Mouse (Mus musculus) cerebellum, postnatal 4 days (tissue): ENCODE measurements around the gene Ipp.

Source experiments
- DNase-seq, 2 experiments: peaks; one replicate each; pipeline ENCODE4 v3.0.0; 2022; ENCODE audit warnings: low spot score in 2 of 2, mixed read lengths in 1 of 2

Gene Ipp

DNA sequence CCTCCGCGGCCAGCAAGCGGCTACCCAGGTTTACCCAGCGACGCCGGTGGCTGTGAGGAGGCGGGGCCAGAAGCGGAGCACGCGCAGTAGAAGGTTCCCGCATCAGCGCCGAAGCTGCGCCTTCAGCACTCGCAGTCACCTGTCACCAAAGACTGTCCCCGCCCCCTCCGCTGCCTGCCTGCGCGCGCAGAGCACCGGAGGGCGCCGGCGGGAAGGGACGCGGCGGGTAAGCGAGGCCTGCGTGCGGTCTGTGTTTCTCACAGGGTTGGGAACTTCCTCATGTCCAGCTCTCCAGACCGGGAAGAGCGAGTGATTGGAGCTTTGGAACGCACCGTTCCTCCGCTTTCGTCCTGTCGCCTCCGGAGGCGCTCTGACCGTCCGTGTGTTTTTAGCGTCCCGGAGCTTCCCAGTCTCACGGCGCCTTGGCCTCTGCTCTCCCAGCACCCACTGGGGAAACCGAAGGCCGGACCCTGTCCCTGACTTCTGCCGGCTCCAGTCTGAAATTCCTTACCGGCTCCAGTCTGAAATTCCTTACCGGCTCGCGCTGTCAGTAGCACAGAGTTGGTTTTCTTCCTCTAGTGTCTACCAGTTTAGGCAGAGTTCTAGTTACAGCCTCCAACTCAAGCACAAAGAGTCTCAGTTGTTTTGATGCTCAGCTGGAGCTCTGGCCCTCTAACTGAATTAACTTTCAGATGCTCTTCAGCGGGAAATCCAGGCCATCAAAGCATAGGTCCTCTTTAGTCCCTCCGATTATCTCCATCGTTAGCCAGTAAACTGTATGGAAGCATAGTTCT lies at the start of gene Ipp:
Gene Ipp, plus strand, starts transcription at position 125 of the 794 bp plus-strand sequence.
- peak; percentile 86 to 93 for DNase-seq

DNA sequence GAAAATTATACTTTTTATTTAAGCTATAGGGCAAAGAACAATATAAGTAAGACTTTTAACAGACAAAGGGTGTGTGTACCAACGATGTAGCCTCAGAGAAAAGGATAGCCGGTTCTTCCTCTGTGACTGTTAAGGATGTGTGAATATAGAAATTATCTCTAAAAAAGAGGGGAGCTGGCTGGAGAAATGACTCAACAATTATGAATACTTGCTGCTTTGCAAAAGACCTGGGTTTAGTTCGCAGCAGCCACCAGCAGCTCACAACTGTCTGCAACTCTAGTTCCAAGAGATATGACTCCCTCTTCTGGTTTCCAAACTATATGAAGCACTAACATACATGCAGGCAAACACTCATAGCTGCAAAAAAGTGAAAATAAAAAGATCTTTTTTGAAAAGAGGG lies 45.4 kb upstream of the Ipp start:
- no peak for DNase-seq

DNA sequence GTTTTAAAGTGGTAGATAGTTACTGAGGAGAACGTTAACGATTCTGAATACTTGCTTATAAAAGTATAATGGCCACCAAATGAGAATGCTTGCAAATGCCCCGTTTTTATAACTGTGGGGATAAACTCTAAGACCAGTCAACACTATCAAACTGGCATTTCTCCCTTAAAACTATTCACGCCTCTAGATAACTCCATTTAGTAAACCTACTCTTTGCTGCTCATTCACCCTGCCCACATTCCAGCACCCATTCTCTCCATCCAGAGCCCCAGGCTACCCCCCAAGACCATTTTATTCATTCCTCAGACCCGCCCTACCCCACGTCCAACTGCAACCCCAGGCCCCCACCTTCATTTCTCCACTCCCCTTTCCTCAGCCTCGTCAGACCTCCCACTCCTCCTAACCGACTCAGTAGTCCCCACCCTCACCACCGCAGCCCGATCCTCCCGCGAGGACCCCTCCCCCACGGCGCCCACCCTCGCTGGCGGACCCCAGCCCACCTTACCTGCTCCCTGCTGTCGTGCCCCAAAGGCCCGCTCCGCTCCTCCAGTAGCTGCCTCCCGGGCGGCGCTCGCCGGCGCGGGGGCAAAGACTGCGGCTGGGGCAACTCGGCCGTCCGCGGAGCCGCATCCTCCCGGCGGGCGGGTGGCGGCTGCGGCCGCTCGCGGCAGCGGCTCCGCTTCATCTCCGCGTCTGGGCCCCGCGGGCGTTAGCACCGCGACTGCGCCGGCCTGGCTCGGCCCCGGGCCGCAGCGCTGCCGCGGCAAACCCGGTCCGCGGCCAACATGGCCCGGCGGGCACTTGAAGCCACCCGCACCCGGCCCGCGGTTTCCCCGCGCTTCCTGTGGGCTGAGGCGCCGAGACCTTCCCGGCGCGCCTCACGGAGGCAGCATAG lies 43.9 kb upstream of the Ipp start:
- DNase-seq, result peak; percentile 31 to 43

DNA sequence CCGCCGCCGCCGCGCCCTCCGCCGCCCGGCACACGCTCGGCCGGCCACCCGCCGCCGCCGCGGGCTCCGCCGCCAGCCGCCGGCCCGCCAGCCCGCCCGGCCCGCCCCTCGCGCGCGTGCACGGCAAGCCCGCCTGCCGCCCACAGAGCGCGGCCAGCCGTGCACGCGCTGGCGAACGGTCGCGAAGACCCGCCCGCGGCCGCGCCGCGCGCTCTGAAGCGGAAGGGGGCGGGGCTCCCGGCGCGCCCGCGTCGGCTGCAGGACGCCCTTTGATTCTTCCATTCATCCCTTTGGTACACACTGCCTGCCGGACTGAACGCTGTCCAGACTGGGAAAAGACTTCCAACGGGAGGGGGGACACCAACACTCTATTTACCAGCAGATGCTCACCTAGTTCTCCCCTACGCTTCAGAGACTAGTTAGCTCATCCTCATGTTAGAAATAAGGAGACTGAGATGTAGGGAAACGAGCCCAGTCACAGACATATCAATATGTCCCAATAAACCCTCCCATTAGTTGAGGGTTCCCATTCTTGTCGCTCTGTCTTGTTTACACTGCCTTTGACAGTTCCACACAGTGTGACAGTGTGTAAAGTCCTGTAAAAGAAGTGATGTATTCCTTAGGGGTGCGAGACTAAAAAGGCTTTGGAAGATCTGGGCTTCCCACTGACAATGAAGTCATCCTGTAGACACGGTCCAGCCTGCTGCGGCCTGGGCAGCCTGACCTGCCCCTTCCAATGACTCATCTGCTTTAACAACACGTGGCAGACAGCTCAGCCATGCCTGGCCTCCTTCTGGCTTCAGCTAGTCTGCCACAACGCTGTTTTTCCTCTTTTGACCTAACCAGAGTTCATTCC lies 43.0 kb upstream of the Ipp start, which contains the start of gene Mast2:
Gene Mast2, minus strand, starts transcription at position 58 of the 856 bp plus-strand sequence.
- peak; percentile 70 to 84 for DNase-seq

DNA sequence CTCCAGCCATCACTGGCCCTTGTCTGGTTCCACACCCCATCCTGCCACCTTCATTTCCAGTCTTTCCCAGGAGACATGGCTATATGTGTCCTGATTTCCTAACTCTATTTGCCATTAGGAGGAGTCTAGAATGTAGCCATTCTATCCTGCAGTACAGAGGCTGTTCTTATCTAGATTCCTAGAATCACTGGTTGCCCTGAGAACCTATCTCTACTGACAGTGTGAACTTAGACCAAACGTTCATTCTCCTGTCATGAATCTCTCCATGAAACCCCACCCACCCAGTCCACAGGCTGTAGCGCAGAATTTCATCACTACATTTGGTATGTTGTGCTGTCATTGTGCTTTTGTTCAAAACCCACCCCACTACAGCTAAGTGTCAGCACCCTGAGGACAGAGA lies 26.0 kb upstream of the Ipp start:
- no peak for DNase-seq

DNA sequence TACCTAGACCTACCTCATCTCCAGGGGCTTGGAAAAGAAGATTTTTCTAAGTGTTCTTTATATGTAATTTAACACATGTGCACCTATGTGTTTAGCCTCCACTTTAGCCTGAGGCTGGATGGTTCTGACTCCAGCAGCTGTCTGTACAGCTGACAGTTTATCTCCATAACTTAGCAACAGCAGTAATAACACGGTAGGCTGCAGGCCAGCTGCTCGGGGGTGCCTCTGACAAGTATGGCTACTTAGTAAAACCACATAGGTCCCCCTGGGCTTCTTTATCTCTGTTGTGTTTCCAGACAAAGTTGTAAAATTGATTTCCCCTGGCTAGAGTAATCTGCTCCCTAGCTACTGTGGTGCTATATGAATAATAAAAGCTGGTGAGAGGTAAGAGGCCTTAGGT lies 23.9 kb upstream of the Ipp start:
- DNase-seq, result no peak

DNA sequence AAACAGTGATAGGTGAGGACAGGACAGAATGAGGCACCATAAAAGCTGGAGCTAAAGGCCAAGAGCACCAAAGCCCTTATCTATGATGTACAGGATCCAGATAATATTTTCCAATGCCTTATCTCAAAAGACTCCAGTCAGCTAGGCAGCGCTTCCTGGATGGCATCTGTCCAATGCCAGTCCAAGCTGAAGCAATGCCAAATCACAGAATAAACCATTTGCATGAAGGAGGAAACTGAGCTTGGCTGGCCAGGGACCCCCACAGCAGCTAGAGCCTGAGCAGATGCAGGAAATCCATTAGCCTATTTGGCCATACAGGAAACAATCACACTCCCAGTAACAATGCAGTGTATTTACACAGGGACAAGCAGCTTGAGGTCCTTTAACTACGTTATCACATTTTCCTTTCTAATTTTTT lies 16.2 kb upstream of the Ipp start:
- peak in 1 of 2 experiments; percentile 38 for DNase-seq

DNA sequence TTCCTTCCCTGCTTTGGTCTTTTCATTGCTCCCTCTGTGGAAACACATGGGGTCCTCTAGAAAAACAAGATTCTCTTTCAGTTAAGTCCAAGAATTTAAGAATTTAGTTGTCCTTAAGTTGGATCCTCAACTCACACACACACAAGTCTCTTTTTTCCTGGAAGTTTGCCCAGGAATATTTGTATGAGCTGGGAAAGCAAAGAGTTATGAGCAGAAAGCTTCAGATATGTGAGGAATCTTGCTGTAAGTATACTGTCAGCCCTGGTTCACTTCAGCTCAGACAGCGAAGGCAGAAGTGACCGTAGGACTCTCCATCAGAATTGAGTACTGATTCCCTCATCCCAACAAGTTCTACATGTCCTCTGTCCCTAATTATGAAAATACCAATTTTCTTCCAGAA lies 15.5 kb upstream of the Ipp start:
- DNase-seq, result no peak

DNA sequence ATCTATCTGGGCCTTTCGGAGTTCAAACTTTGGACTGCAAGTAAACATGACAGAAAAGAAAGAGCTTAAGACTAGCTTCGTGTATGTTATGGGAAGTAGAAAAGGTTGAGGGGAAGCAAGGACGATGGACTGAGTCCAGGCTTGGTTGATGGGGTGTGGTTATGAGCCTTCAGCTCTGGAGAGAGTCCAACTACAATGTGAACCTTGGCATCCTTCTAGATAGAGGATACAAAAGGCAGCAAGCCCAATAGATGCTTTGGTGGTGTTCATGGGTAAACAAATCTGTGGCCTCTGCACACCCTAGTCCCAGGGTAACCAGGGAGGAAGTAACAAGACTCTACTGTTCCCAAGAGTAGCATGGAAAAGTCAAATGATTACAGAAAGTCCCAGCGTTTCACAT lies 14.9 kb upstream of the Ipp start:
- no peak for DNase-seq

DNA sequence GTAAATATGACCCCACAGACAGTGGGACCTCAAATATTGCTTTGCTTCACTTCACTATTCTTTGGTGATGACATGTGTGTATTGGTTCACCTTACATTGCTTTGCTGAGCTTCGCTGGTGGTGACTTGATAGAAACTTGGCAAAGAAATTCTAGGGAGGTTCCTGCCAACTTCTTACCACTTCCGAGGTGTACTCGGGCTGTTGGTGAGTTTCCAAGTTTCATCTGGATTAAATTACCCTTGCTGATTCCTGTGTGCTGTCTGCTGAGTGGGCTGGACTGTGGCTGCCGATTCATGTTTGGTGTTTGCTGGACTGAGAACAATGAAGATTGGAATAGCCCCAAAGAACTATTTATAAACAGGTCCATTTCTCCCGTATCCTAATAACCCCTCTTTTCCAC lies 13.7 kb upstream of the Ipp start:
- no peak for DNase-seq

DNA sequence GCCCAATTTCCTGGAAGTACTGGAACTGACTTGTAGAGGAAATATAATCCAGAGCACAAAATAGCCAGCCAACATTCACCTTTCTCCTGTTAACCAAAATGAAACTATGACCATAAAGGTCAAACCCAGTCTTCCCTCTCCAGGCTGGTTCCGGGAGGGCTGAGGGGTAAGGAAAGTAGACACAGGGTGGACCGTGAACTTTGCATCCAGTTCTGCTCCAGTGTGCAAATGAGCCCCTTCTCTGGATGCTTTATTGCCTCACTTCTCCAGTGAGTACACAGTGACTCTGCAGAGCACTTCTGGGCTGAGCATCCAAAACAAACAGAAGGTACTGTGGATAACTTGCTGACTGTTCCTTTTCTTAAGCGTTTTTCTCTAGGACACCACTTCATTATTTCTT lies 7.4 kb upstream of the Ipp start:
- no peak for DNase-seq

DNA sequence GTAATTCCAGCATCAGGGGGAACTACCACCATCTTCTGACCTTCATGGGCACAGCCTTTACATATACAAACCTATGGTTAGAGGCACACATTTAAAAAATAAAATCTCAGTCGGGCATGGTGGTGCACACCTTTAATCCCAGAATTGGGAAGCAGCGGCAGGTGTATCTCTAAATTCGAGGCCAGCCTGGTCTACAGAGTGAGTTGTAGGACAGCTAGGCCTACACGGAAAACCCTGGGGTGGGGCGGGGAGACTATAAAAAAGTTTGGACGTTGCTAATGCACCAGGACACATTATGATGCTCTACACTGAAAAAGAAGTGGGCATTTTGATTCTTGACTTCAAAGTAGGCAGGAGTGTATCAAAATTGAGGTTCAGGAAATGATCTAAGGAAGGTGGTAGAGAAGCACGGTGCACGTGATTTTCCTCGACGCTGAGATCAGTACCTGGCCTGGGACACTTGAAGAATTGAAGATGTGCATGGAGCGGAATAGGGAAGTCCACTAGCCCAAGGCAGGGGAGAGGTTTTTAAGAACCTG lies 394 bp upstream of the Ipp start:
- DNase-seq, result peak in 1 of 2 experiments; percentile 3

DNA sequence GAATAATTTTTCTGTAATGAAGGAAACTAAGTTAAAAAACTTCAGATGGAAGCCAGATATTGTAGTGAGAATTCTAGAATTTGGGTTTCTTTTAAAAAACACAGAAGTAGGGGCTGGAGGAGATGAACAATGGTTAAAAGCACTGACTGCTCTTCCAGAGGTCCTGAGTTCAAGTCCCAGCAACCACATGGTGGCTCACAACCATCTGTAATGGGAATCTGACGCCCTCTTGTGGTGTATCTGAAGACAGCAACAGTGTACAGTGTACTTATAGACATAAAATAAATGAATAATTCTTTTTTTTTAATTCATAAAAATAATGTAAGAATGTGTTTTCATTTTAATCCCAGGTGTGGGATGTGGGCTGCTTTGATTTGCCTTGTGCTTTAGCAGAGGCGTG lies 23.8 kb downstream of the Ipp start:
- DNase-seq, result no peak

DNA sequence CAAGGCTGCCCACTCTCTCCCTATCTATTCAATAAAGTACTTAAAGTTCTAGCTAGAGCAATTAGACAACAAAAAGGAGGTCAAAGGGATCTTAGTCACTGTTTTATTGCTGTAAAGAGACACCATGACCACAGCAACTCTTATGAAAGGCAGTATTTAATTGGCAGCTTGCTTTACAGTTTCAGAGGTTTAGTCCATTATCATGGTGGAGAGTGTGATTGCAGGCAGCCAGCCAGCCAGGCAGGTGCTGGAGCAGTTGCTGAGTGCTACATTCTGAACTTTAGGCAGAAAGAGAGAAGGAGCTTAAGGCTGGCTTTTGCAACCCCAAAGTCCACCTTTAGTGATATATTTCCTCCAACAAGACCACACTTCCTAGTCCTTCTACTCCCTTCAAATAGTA lies 29.0 kb downstream of the Ipp start:
- DNase-seq, result no peak

DNA sequence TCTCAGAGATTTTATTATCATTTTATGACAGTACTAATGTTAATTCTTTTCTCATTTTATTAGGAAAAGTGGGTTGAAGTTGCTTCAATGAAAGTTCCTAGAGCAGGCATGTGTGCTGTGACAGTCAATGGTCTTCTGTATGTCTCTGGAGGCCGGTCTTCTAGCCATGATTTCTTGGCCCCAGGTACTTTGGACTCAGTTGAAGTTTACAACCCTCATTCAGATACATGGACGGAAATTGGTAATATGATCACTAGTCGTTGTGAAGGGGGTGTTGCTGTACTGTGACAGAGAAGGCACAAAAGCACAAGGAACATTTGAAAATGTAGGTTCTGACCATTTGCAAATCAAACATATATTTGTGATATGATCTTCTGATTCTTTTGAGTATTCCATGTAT lies 30.4 kb downstream of the Ipp start:
- no peak for DNase-seq

DNA sequence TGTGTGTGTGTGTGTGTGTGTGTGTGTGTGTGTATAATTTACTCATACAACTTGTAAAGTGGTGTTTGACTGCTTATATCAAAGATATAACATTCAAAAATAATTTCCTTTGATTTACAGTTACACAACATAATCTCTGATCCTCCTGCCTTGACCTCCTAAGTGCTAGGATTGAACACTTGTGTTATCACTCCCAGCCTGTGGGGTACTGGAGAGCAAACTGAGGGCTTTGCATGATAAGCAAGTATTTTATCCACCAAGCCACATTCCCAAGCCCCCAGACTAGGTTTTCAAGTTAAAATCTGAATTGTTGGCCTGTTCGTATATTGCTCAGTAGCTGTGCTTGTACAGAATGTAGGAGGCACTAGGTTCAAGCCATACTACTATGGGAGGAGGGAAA lies 43.1 kb downstream of the Ipp start:
- DNase-seq, result no peak

DNA sequence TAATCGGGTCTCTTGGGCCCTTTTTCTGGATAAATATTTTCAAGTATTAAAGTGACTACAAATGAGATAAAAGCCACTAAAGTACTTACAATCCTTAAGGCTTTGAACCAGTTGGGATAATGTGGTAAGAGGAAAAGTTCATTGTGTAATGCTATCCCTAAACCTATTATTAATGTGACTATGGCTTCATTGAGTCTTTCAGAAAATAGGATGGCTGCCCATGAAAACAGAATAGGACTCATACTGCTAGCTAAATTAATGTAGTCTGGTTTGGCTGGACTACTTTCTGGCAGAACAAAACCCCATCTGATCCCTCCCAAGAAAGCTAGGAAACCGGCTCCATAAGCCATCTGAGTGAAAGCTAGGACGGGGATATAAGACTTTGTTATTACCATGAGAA lies 45.7 kb downstream of the Ipp start:
- no peak for DNase-seq

DNA sequence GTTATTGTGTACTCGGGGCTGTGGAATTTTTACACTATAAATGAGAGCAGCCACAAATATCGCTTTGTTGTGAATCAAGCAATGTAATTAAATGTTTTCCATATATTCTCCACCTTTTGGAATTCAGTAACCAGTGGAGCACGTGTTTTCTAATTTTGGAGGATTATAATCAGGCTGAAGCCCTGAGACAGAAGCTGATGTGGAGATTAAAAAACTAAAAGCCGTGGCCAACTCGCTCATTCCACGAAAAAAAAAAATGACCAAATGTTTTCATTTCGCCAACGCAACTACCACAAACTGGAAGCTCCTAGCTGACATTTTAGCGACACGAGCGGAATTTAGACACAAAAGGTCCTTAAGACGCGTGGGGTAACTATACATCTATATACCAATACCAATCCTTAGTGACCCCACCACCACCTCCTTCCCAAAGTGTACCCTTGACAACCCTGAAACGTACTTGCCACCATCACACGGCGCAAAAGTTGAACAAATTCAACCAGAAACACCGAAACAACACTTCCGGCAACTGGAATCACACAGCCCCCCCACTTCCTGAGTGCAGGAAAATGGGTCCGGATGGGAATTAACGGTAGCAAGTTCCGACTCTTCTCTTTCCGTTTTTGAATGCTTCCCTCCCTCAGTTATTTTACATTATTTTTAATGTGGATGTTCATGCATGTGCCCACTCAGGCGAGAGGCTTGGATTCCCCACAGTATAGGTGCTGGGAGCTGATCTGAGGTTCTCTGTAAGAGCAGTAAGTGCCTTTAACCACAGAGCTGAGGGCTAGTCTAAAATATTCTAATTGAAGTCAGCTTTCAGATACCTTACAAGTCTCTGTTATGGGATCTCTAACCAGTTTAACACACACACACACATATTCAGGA lies 48.3 kb downstream of the Ipp start, which contains the start of gene Tmem69:
Gene Tmem69, minus strand, starts transcription at position 524 of the 888 bp plus-strand sequence.
- peak; percentile 56 to 71 for DNase-seq

DNA sequence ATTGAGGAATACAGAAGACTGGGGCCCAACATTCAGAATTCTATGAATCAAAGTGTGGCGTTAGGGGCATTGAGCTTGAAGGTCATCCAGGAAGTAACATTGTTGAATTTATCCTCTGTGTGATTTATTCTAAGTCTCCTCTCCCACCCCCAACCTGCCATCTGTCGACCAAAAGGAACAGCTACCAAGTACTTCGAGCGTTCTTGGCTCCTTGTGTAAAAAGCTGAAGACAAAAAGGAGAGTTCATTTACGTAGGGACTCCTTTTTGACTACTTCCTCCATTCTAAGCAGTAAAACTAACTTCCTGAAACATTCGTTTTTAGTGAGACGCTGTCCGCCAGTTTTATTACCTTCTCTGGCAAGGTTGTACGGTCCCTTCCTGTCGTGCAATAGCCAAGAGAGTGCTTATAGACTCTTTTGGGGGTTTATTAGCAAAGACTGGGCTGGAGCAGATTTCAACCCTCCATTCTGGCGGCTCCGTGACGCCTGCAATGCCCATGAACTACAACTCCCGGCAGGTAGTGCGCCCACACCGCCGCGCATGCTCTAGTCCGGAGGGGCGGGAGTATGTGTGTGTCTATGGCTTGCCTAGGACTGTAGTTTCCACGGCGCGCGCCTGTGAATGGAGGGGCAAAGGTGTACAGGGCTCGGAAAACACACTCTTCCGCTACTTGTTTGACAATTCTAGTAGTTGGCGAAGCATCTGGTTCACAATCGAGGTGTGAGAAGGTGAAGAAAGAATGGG lies 49.4 kb downstream of the Ipp start:
- peak; percentile 80 to 91 for DNase-seq
